Mouse (Mus musculus) cerebellum, postnatal 25 days (tissue): ENCODE data around the gene Habp2.

ENCODE experiments used
- DNase-seq, 2 experiments: peaks; one replicate each; pipeline ENCODE4 v3.0.0; 2021; ENCODE audit warnings: mixed read lengths in 2 of 2

Habp2 gene

DNA sequence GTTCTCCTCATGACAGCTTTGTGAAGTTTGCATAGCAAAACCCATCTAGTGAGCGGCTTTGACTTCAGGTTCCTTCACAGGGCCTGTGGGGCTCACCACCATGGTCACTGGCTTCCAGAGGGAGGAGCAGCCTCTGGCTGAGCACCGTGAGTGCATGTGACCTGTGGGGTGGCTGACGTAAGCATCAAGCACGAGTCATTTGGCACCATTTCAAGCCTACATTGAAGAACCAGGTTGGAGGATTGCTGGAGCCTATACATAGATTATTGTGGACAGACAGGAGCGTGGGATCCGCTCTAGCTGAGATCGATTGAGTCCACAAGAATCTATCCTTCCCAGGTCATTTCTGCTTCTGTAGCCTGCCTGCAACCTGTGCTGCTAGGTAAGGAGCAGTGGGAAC is at the start of gene Habp2:
TSS of gene Habp2 (plus strand) at position 272 of the 400 bp plus-strand sequence.
- no peak for DNase-seq

DNA sequence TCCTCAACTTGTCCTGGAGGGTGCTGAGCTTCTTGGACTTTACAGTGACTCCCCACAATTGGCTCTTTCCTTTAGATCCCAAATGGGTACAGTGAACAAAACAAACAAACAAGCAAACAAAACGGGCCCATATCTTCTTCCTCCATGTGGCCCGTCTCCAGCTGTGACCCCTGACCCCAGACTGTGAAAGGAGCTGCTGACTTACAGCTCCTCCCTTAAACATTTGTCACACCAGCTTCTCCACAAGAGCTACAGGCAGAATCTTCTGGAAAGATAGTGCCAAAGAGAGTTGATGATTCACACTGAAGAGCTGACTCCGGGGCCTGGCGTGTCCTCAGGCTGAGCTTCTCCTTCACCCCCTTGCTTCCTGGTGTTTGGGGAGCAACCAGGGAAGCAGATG is 48.4 kb upstream of the Habp2 start:
- DNase-seq, result no peak

- DNase-seq, result no peak
Measured at GRCm38 (mm10) chr19:56245201-56245600, 41.7 kb upstream of the Habp2 start.

GRCm38 (mm10) chr19:56252815-56253214 is 34.1 kb upstream of the Habp2 start:
- no peak for DNase-seq

GRCm38 (mm10) chr19:56253271-56253670 is 33.7 kb upstream of the Habp2 start:
- no peak for DNase-seq

- peak in 1 of 2 experiments; percentile 16 for DNase-seq
Measured at GRCm38 (mm10) chr19:56254751-56255150, 32.2 kb upstream of the Habp2 start.

DNA sequence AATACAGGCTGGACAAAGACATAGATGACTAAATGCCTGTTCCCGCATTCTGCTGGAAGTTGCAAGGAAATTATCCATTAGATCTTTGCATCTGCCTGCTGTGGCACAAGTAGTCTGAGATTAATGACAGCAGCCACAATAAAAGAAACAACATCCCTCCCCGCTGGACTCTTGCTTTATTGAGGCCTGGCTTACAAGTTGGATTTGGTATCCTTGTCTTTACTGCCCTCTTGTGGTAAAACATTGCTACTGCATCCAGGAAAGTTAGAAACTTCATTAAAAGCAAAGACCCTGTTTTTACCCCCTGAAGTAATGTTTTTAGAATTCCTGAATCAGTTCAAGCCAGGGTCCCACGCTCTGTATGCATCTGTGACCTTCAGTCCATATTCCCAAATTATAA is 31.4 kb upstream of the Habp2 start:
- peak in 1 of 2 experiments; percentile 13 for DNase-seq

- no peak for DNase-seq
Measured at GRCm38 (mm10) chr19:56256235-56256634, 30.7 kb upstream of the Habp2 start.

DNA sequence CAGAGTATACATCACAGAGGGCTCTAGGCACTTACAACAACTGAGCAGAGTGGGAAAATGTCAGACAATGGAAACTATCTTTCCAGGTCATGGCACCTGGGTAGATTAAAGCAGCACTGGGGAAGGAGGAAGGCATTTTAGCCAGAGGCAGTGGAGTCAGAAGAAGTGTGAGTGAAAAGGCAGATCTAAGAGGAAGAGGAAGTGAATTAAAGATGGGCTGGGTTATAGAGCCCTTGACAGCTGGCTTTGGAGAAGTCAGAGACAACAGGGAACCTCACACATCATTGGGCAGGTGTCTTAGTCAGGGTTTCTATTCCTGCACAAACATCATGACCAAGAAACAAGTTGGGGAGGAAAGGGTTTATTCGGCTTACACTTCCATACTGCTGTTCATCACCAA is 30.2 kb upstream of the Habp2 start:
- DNase-seq, result no peak

GRCm38 (mm10) chr19:56263696-56264095 is 23.2 kb upstream of the Habp2 start:
- peak in 1 of 2 experiments; percentile 50 for DNase-seq

DNA sequence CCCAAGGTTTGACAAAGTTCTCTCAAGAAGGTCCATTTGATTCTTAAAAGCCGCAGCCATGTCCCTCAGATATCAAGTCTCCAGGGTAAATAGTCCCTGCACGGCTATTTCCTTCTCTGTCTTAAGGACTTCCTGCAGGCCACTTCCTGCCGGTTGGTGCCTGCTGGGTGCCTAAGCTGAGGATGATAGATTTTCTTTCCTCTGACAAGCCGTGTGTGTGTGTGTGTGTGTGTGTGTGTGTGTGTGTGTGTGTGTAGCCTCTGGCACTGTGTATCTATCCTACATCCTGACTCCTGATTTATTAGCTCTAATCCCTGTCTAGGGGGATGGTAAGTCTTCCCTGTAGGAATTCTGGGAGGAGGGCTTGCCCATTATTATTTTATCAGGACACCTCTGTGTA is 22.8 kb upstream of the Habp2 start:
- no peak for DNase-seq

- no peak for DNase-seq
Measured at GRCm38 (mm10) chr19:56265149-56265548, 21.8 kb upstream of the Habp2 start.

DNA sequence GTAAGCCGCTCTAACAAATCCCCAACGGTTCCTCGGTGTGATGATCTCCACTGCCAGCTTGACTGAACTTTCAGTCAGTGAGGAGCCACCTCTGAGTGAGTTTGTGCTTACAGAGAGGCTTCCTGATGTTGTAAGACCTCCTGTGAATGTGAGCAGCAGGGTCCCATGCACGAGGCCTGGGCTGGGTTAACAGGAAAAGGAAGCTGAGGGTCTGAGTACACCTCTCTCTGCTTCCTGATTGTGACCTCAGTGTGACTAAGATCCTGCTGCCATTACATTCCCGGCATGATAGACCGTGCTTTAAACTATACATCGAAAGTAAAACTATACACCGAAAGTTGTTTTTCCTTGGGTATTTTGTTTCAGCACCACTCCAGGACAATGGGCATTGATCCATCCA is 14.9 kb upstream of the Habp2 start:
- no peak for DNase-seq

DNA sequence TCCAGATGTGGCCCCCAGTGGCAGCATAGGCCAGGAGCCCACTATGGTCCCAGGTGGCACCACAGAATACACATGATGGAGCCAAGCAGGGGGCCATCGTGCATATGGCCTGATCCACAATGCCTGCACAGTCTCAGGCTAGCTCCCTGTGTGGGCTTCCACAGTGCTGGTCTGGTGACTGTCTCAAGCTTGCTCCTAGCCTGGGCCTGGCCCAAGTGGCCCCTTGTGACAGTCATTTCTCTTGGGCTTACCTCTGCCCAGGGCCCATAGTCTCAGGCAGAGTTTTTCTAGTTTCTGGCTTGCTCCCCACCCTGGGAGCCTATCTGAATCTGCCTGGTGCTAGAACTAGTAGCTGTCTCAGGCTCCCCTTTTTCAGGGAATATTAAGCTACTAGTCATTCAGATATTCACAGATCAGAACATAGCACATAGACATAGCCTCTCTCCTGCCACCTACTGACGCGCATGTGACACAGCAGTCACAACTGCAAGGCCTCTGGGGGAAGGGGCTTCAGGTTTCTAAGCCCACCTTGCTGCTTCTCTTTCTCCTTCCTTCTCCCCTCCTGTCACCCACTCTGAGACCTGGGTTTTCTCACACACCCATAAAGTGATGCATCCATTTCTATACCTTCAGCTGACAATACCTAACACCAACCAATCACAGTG is 9.7 kb upstream of the Habp2 start:
- DNase-seq, result no peak

DNA sequence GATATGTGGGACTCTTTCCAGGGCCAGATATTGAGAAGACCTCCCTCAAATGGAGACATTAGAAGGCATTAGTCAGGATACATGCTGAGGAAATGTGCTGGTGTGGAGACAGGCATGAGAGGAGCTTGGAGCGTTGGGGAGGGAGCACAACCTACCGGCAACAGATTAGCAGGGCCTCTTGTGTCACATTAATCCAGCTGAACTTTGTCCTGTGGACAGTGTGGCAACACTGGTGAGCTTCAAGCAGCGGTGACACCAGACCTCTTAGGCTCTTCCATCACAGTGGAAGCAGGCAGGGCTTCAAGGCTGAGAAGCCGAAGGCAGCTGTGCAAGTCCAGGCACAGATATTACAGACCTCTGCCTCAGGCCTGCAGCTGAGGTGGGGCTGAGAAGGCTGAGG is 9.0 kb upstream of the Habp2 start:
- DNase-seq, result no peak

DNA sequence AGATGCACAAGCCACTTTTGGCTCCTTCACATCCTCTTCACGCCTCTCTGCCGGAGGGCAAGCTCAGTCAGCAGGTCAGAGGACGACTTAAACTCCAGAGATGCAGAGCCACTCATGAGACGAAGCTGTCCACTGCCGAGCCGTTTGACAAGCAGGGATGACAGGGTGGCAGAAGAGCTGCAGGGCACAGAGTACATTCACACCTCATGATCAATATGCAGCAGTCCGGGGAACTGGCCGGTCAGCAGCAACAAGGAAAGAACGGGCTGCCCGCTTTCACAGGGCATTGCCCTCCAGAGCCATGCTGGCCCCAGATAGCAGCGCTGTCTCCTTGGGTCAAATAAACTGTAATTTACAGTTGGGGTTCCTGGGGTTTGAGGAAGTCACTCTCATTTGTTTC is 8.6 kb upstream of the Habp2 start:
- DNase-seq, result no peak

- no peak for DNase-seq
Measured at GRCm38 (mm10) chr19:56285222-56285621, 1.7 kb upstream of the Habp2 start.

- DNase-seq, result no peak
Measured at GRCm38 (mm10) chr19:56287580-56288367, 837 bp downstream of the Habp2 start.

DNA sequence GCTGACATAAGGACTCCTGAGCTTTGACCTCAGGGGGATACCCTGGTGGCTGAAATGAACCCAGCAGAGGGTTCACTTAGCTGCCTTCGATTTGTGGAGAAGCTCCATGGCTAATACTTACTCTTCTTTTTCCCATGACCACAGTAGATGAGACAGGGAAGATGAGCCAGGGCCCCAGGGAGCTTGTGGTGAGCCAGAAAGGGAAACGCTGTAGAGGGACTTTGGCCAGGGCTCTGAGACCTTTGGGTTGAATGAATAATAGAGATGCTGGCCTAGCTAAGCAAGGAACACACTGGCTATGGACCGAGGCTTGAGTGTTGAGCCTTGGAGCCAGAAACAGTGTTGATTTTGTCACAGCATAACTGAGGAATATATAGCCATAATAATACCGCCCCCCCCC is 1.5 kb downstream of the Habp2 start:
- no peak for DNase-seq

GRCm38 (mm10) chr19:56289642-56290041 is 2.7 kb downstream of the Habp2 start:
- no peak for DNase-seq

GRCm38 (mm10) chr19:56291898-56292297 is 5.0 kb downstream of the Habp2 start:
- DNase-seq, result no peak

- peak in 1 of 2 experiments; percentile 19 for DNase-seq
Measured at GRCm38 (mm10) chr19:56292335-56292734, 5.4 kb downstream of the Habp2 start.

DNA sequence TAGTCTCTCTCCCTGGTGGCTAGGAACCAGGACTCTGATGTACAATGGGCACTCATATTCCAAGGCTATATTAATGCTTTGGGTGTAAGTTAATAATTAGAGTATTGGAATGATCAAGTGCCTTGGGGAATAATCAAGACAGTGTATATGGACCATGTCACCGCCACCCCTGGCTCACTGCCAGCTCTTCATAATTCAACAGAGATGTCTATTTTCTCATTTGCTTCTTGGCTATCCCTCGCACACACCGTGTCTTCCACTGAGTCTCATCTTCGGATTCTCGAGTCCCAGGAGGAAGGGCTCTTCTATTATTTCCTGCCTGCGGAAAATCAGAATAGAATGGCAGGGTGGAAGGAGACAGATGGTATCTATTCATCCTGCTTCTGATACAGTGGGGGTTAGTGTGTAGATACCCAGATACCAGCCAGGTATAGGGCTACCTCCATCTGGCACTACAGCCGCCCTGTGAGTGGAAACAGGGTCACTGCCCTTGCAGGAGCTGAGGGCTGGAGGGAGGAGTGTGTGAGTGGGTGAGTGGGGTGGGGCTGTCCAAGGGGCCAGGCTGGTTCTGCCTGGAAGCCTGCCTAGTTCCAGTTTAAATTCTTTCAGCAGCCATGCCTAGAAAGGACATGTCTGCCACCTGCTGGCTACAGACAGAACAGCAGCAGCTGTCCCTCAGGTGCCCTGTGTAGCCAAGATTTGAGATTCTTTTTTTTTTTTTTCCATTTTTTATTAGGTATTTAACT is 7.9 kb downstream of the Habp2 start:
- DNase-seq, result peak; percentile 89 to 93

DNA sequence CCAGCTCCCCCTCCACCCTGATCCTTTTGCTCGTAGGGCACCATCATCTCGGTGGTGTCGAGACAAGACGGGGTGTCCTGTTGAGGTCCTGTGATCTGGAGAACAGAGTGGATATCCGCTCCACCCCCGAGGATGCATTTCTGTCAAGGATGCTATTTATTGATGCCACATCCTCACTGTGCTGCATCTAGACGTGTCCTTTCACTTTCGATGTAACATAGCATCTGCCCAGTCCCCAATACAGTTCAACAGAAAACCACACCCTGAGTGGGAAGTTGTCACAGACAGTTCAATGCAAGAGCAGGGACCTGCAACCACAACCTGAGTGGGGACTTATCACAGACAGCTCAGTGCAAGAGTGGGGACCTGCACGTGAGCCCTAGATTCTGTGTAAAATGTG is 9.7 kb downstream of the Habp2 start:
- DNase-seq, result no peak
